Mouse (Mus musculus) forebrain, embryonic 16.5 days (tissue): ENCODE data around the gene Ostf1. TPM values are rescaled to one million over a fixed set of nuclear protein-coding genes. Genes with fewer than 3 reads are reported as not detected.
"Not testable (repeated sequence)": the region's sequence is repeated elsewhere in the genome, so short reads cannot be mapped to it uniquely, and the experiment has no call there.

Experiments
- ATAC-seq: fragments of 200-750 bp; cut with Nextera tagmentation; 2 replicates; pipeline ENCODE4 v1.8.0; 2017; ENCODE audit warnings: mild to moderate bottlenecking, moderate library complexity
- H3K27ac ChIP-seq: fragments of 300-500 bp; sonication (generic); 2 replicates; pipeline ENCODE4 v1.5.1; 2014; ENCODE audit warnings: low read length, control low read depth
- H3K27me3 ChIP-seq: fragments of 300-500 bp; sonication (generic); replicated peaks from 2 replicates; pipeline ENCODE4 v1.6.1; 2014; ENCODE audit warnings: low read length; ENCODE audit not compliant: control insufficient read depth, insufficient read depth
- H3K36me3 ChIP-seq: fragments of 300-500 bp; sonication (generic); 2 replicates; pipeline ENCODE4 v1.6.1; 2014; ENCODE audit not compliant: control insufficient read depth, insufficient read depth
- H3K4me1 ChIP-seq: fragments of 300-500 bp; sonication (generic); replicated peaks from 2 replicates; pipeline ENCODE4 v1.6.1; 2014; ENCODE audit warnings: low read length; ENCODE audit not compliant: control insufficient read depth, insufficient read depth
- H3K4me2 ChIP-seq: fragments of 300-500 bp; sonication (generic); 2 replicates; pipeline ENCODE4 v1.6.1; 2014; ENCODE audit warnings: mild to moderate bottlenecking, low read length, control low read depth
- H3K4me3 ChIP-seq: fragments of 300-500 bp; sonication (generic); replicated peaks from 2 replicates; pipeline ENCODE4 v1.5.1; 2014; ENCODE audit warnings: mild to moderate bottlenecking, low read length, control low read depth
- H3K9ac ChIP-seq: fragments of 300-500 bp; sonication (generic); replicated peaks from 2 replicates; pipeline ENCODE4 v1.6.1; 2014; ENCODE audit warnings: low read depth, low read length, control low read depth
- H3K9me3 ChIP-seq: fragments of 300-500 bp; sonication (generic); 2 replicates; pipeline ENCODE4 v1.6.1; 2016; ENCODE audit warnings: low read length; ENCODE audit not compliant: control insufficient read depth
- WGBS: fragments of 180-500 bp; shearing (Covaris S2); extraction: QIAGEN DNeasy Blood & Tissue Kit; methylation state at CpG from one replicate; pipeline ENCODE4 v1.1.7; 2014; 5-methylcytosine and 5-hydroxymethylcytosine counted together
- polyA plus RNA-seq: library from polyadenylated mRNA; unstranded; fragments of >200 nt; fragmentation: Nextera tagmentation; extraction: Ambion mirVana; gene quantifications from 2 replicates; pipeline ENCODE4 v1.2.1, GENCODE M21; 2015

The Ostf1 gene
- polyA plus RNA-seq, 1 experiment from 2014 or later: 33.1 TPM

GRCm38 (mm10) chr19:18596876-18597275 lies 34.7 kb downstream of the Ostf1 start:
- no peaks in the 10 kb centered on the region for H3K4me1 ChIP-seq
- H3K36me3 ChIP-seq: no peaks in the 10 kb centered on the region
- H3K9ac ChIP-seq: no peak overlapping the region
- H3K4me3 ChIP-seq: no peak overlapping the region
- ATAC-seq: no peak
- no peaks in the 10 kb centered on the region for H3K9me3 ChIP-seq
- 89% methylated on average over 5 of the region's 5 CpGs for WGBS
- H3K4me2 ChIP-seq: no peak overlapping the region
- no peaks in the 10 kb centered on the region for H3K27me3 ChIP-seq
- H3K27ac ChIP-seq: no peak overlapping the region

GRCm38 (mm10) chr19:18593722-18594121 lies 37.9 kb downstream of the Ostf1 start:
- no peak for ATAC-seq

GRCm38 (mm10) chr19:18592919-18593318 lies 38.7 kb downstream of the Ostf1 start:
- H3K9me3 ChIP-seq: no peaks in the 10 kb centered on the region
- H3K4me1 ChIP-seq: no peaks in the 10 kb centered on the region
- H3K27me3 ChIP-seq: no peaks in the 10 kb centered on the region
- no peaks in the 10 kb centered on the region for H3K36me3 ChIP-seq
- H3K4me2 ChIP-seq: no peak overlapping the region
- no peak overlapping the region for H3K4me3 ChIP-seq
- WGBS: 84% methylated on average over 6 of the region's 6 CpGs
- no peak overlapping the region for H3K9ac ChIP-seq
- ATAC-seq: no peak
- no peak overlapping the region for H3K27ac ChIP-seq

More at GRCm38 (mm10) chr19:18593722-18594121, 37.9 kb downstream of the Ostf1 start:
- Histone ChIP-seq H3K9ac (no peak overlapping the region), H3K27me3 (no peaks in the 10 kb centered on the region), H3K27ac (no peak overlapping the region), H3K4me1 (no peaks in the 10 kb centered on the region), H3K4me3 (no peak overlapping the region), H3K36me3 (no peaks in the 10 kb centered on the region), H3K4me2 (no peak overlapping the region), H3K9me3 (no peaks in the 10 kb centered on the region)
- 83% methylated on average over 10 of the region's 10 CpGs for WGBS

GRCm38 (mm10) chr19:18590942-18591354 lies 40.7 kb downstream of the Ostf1 start:
- no peak overlapping the region for H3K9ac ChIP-seq
- H3K27me3 ChIP-seq: no peaks in the 10 kb centered on the region
- H3K4me1 ChIP-seq: no peaks in the 10 kb centered on the region
- no peaks in the 10 kb centered on the region for H3K9me3 ChIP-seq
- WGBS: 45% methylated on average over 5 of the region's 5 CpGs
- H3K4me3 ChIP-seq: no peak overlapping the region
- ATAC-seq: no peak
- H3K36me3 ChIP-seq: no peaks in the 10 kb centered on the region
- no peak overlapping the region for H3K4me2 ChIP-seq
- H3K27ac ChIP-seq: no peak overlapping the region

- Histone ChIP-seq H3K27me3 (no peaks in the 10 kb centered on the region), H3K4me1 (no peaks in the 10 kb centered on the region), H3K4me3 (no peak overlapping the region), H3K9ac (no peak overlapping the region), H3K9me3 (no peaks in the 10 kb centered on the region), H3K27ac (no peak overlapping the region), H3K4me2 (no peak overlapping the region), H3K36me3 (no peaks in the 10 kb centered on the region)
- 42% methylated on average over 5 of the region's 5 CpGs for WGBS
- no peak for ATAC-seq
These were observed 41.4 kb downstream of the Ostf1 start for GRCm38 (mm10) chr19:18590234-18590633.

- H3K36me3 ChIP-seq: no peaks in the 10 kb centered on the region
- H3K9me3 ChIP-seq: no peaks in the 10 kb centered on the region
- WGBS: 89% methylated on average over 8 of the region's 8 CpGs
- no peak overlapping the region for H3K27ac ChIP-seq
- no peaks in the 10 kb centered on the region for H3K27me3 ChIP-seq
- no peak overlapping the region for H3K4me2 ChIP-seq
- no peaks in the 10 kb centered on the region for H3K4me1 ChIP-seq
- H3K9ac ChIP-seq: no peak overlapping the region
- no peak for ATAC-seq
- no peak overlapping the region for H3K4me3 ChIP-seq
These were observed 42.3 kb downstream of the Ostf1 start for GRCm38 (mm10) chr19:18589276-18589675.

GRCm38 (mm10) chr19:18588801-18589200 lies 42.8 kb downstream of the Ostf1 start:
- WGBS: 96% methylated on average over 10 of the region's 10 CpGs

GRCm38 (mm10) chr19:18588243-18588642 lies 43.4 kb downstream of the Ostf1 start:
- no peaks in the 10 kb centered on the region for H3K4me1 ChIP-seq
- no peaks in the 10 kb centered on the region for H3K27me3 ChIP-seq
- 94% methylated on average over 1 of the region's 1 CpGs for WGBS
- no peak overlapping the region for H3K27ac ChIP-seq
- H3K4me3 ChIP-seq: no peak overlapping the region
- no peak overlapping the region for H3K9ac ChIP-seq
- H3K36me3 ChIP-seq: no peaks in the 10 kb centered on the region
- no peak for ATAC-seq
- no peaks in the 10 kb centered on the region for H3K9me3 ChIP-seq
- no peak overlapping the region for H3K4me2 ChIP-seq

More at GRCm38 (mm10) chr19:18588801-18589200, 42.8 kb downstream of the Ostf1 start:
- H3K9ac ChIP-seq, H3K4me2 ChIP-seq, H3K4me3 ChIP-seq, H3K9me3 ChIP-seq, H3K27me3 ChIP-seq, ATAC-seq, H3K36me3 ChIP-seq, H3K4me1 ChIP-seq, H3K27ac ChIP-seq: not testable (repeated sequence)

GRCm38 (mm10) chr19:18587118-18587517 lies 44.5 kb downstream of the Ostf1 start:
- ATAC-seq: no peak
- H3K4me3 ChIP-seq: no peak overlapping the region
- WGBS: 85% methylated on average over 9 of the region's 9 CpGs
- H3K9me3 ChIP-seq: no peaks in the 10 kb centered on the region
- H3K9ac ChIP-seq: no peak overlapping the region
- no peaks in the 10 kb centered on the region for H3K36me3 ChIP-seq
- no peaks in the 10 kb centered on the region for H3K27me3 ChIP-seq
- no peak overlapping the region for H3K27ac ChIP-seq
- H3K4me2 ChIP-seq: no peak overlapping the region
- no peaks in the 10 kb centered on the region for H3K4me1 ChIP-seq

GRCm38 (mm10) chr19:18584621-18585020 lies 47.0 kb downstream of the Ostf1 start:
- H3K4me3 ChIP-seq: no peak overlapping the region
- 85% methylated on average over 7 of the region's 7 CpGs for WGBS

More at GRCm38 (mm10) chr19:18584621-18585020, 47.0 kb downstream of the Ostf1 start:
- Histone ChIP-seq H3K9me3 (no peaks in the 10 kb centered on the region), H3K27me3 (no peaks in the 10 kb centered on the region), H3K36me3 (no peaks in the 10 kb centered on the region), H3K9ac (no peak overlapping the region), H3K27ac (no peak overlapping the region), H3K4me1 (no peaks in the 10 kb centered on the region), H3K4me2 (no peak overlapping the region)
- no peak for ATAC-seq
